9 mouse cellular contexts compared by ENCODE assay signal in the genomic region with DNA sequence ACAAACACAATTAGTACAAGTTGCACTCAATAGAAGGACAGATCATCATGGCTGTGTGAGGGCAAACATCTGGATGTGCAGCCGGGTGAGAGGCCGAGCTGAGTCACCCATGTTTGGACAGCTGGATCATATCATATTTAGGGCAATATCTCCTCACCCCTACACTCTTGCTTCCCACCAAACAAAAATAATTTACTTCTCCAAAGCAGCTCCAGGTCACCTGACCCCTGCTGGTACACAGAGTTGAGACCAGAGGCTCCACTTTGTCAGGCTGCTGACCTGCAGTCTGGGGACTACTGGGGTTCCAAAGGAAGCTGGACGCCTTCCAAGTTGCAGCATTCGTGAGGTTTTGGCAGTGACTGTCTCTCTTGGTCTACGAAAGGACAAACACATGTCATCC.
A peak's percentile ranks its signal among the peaks of the same experiment; 100 is the strongest.
DNase-seq lines count a peak whose midpoint lies in the region; ATAC-seq and TF ChIP-seq lines count a peak whose summit lies in the region.
"Had no signal": no experiment of that assay in that cellular context is flagged by ENCODE, and none has a peak within 500 bp of the region (broad histone marks: within the 10 kb centered on the region; RNA-seq: fewer than 3 reads in every experiment).

No protein-coding gene starts in this region.

- ATAC-seq in forebrain, embryonic 11.5 days (replicated peaks; ENCODE audit: low FRiP score) = no peak
- no peak for ATAC-seq in forebrain, postnatal 0 days
- peak; percentile 83 for ATAC-seq in stomach, embryonic 16.5 days (ENCODE audit: insufficient read depth, low FRiP score)

- no peak overlapping the region for H3K27ac ChIP-seq in forebrain, embryonic 11.5 days (ENCODE audit: low read depth, low read length)
- H3K27ac ChIP-seq in forebrain, postnatal 0 days (ENCODE audit: low read depth, low read length) = no peak overlapping the region
- peak overlapping the region; percentile 17; the same call in 1 of the 2 replicates for H3K27ac ChIP-seq in stomach, embryonic 16.5 days (ENCODE audit: low read length)
- H3K27ac ChIP-seq: liver, embryonic 14.5 days had no signal

- TF ChIP-seq CTCF in forebrain, postnatal 0 days (IDR thresholded peaks at IDR 0.05; ENCODE audit: low read depth) = no peak

- no peaks in the 10 kb centered on the region for H3K27me3 ChIP-seq in forebrain, embryonic 11.5 days (ENCODE audit: control insufficient read depth, insufficient read depth, low read length)
- no peaks in the 10 kb centered on the region for H3K27me3 ChIP-seq in forebrain, postnatal 0 days (ENCODE audit: insufficient read depth, low read length)
- H3K27me3 ChIP-seq in stomach, embryonic 16.5 days (ENCODE audit: control insufficient read depth, insufficient read depth, low read length) = no peaks in the 10 kb centered on the region

- no peak overlapping the region for H3K4me2 ChIP-seq in forebrain, embryonic 11.5 days (ENCODE audit: low read depth, low read length, severe bottlenecking)
- no peak overlapping the region for H3K4me2 ChIP-seq in forebrain, postnatal 0 days (ENCODE audit: low read depth)
- H3K4me2 ChIP-seq in stomach, embryonic 16.5 days (ENCODE audit: low read depth, low read length) = no peak overlapping the region

- H3K4me3 ChIP-seq in forebrain, embryonic 11.5 days (ENCODE audit: low read depth, low read length) = no peak overlapping the region
- no peak overlapping the region for H3K4me3 ChIP-seq in forebrain, postnatal 0 days (ENCODE audit: low read depth, low read length)
- H3K4me3 ChIP-seq in stomach, embryonic 16.5 days (replicated peaks; ENCODE audit: low read length) = no peak overlapping the region

- H3K36me3 ChIP-seq in forebrain, embryonic 11.5 days (ENCODE audit: control insufficient read depth, insufficient read depth, low read length) = no peaks in the 10 kb centered on the region
- H3K36me3 ChIP-seq in forebrain, postnatal 0 days (ENCODE audit: insufficient read depth) = no peaks in the 10 kb centered on the region
- no peaks in the 10 kb centered on the region for H3K36me3 ChIP-seq in stomach, embryonic 16.5 days (ENCODE audit: control insufficient read depth, insufficient read depth, low read length)

- no peaks in the 10 kb centered on the region for H3K4me1 ChIP-seq in forebrain, embryonic 11.5 days (replicated peaks; ENCODE audit: control insufficient read depth, insufficient read depth, low read length)
- no peaks in the 10 kb centered on the region for H3K4me1 ChIP-seq in forebrain, postnatal 0 days (ENCODE audit: insufficient read depth)
- H3K4me1 ChIP-seq in stomach, embryonic 16.5 days (ENCODE audit: control insufficient read depth, insufficient read depth, low read length) = peaks cover 8% of the 10 kb centered on the region; the same call in 1 of the 2 replicates

- no peaks in the 10 kb centered on the region for H3K9me3 ChIP-seq in forebrain, embryonic 11.5 days (ENCODE audit: control insufficient read depth, low read length)
- H3K9me3 ChIP-seq in forebrain, postnatal 0 days (ENCODE audit: low read length) = no peaks in the 10 kb centered on the region
- H3K9me3 ChIP-seq in stomach, embryonic 16.5 days (replicated peaks; ENCODE audit: control insufficient read depth, low read length) = no peaks in the 10 kb centered on the region

- WGBS in forebrain, embryonic 11.5 days = 72% methylated on average over 5 of the region's 5 CpGs
- 62% methylated on average over 5 of the region's 5 CpGs for WGBS in forebrain, postnatal 0 days
- 22% methylated on average over 5 of the region's 5 CpGs for WGBS in stomach, embryonic 16.5 days

- H3K9ac ChIP-seq in forebrain, embryonic 11.5 days (ENCODE audit: low read length) = no peak overlapping the region
- H3K9ac ChIP-seq in forebrain, postnatal 0 days = no peak overlapping the region
- H3K9ac ChIP-seq in stomach, embryonic 16.5 days (ENCODE audit: low read length) = no peak overlapping the region
- H3K9ac ChIP-seq: liver, embryonic 14.5 days had no signal

- DNase-seq in forebrain, embryonic 11.5 days (ENCODE audit: low spot score) = peak; percentile 54
- DNase-seq in forebrain, postnatal 0 days = no peak
- DNase-seq in cerebellum, adult 18-20 months = peak; percentile 35 to 41
- peak; percentile 81 to 86 for DNase-seq in heart, adult 9 months (ENCODE audit: low spot score in 2 of 2)
- peak; percentile 74 to 82 for DNase-seq in kidney, postnatal 36 days
- DNase-seq in left cerebral cortex, postnatal 25 days (ENCODE audit: low spot score in 2 of 2) = no peak
- no peak for DNase-seq in right cerebral cortex, adult 18-20 months

- intact Hi-C loops in left cerebral cortex, postnatal 25 days (cut with DNase I) = no loop called here

Comparison
In these comparisons a context has a peak if more than half of its experiments do, and no peak if none do; other contexts are left out.
1. DNase-seq: peak in forebrain, embryonic 11.5 days (single experiment), cerebellum, adult 18-20 months (2 of 2), heart, adult 9 months (2 of 2) and kidney, postnatal 36 days (2 of 2); none in forebrain, postnatal 0 days (single experiment), left cerebral cortex, postnatal 25 days (0 of 2) and right cerebral cortex, adult 18-20 months (single experiment).